Mouse (Mus musculus): ENCODE measurements at regions not wholly inside any gene's neighbourhood (a gene's known extent, or its start where the extent isn't known, plus 50 kb on each side); places are given as distances from the start of the nearest gene placed in this dataset.

- ATAC-seq (replicated peaks; ENCODE audit: low FRiP score, low read depth) (no peak), DNase-seq (ENCODE audit: low spot score) (no peak)
- H3K9ac ChIP-seq (ENCODE audit: low read depth, low read length) = no peak overlapping the region
- H3K4me3 ChIP-seq (replicated peaks; ENCODE audit: low read depth, low read length) = no peak overlapping the region
- no peaks in the 10 kb centered on the region for H3K36me3 ChIP-seq (ENCODE audit: insufficient read depth, low read length)
- WGBS = 59% methylated on average over 6 of the region's 6 CpGs
- no peak for TF ChIP-seq CTCF (IDR thresholded peaks at IDR 0.05; ENCODE audit: low read depth)
- H3K27me3 ChIP-seq (ENCODE audit: insufficient read depth, low read length) = no peaks in the 10 kb centered on the region
- no peak overlapping the region for H3K27ac ChIP-seq
- no peaks in the 10 kb centered on the region for H3K9me3 ChIP-seq (replicated peaks; ENCODE audit: low read length)
- no peak overlapping the region for H3K4me2 ChIP-seq (ENCODE audit: low read length)
- no peaks in the 10 kb centered on the region for H3K4me1 ChIP-seq (replicated peaks; ENCODE audit: insufficient read depth, low read length)
Observed at GRCm38 (mm10) chr9:115800624-115801023, 108.6 kb upstream of the Gadl1 start.

GRCm38 (mm10) chr9:115803071-115803470 is 106.2 kb upstream of the Gadl1 start:
- Histone ChIP-seq H3K36me3 (ENCODE audit: insufficient read depth, low read length) (no peaks in the 10 kb centered on the region), H3K27me3 (ENCODE audit: insufficient read depth, low read length) (no peaks in the 10 kb centered on the region), H3K4me1 (replicated peaks; ENCODE audit: insufficient read depth, low read length) (no peaks in the 10 kb centered on the region), H3K9me3 (replicated peaks; ENCODE audit: low read length) (no peaks in the 10 kb centered on the region), H3K4me2 (ENCODE audit: low read length) (no peak overlapping the region), H3K27ac (no peak overlapping the region), H3K4me3 (replicated peaks; ENCODE audit: low read depth, low read length) (no peak overlapping the region), H3K9ac (ENCODE audit: low read depth, low read length) (no peak overlapping the region)
- DNase-seq (ENCODE audit: low spot score) (no peak), ATAC-seq (replicated peaks; ENCODE audit: low FRiP score, low read depth) (no peak)
- 87% methylated on average over 3 of the region's 3 CpGs for WGBS
- no peak for TF ChIP-seq CTCF (IDR thresholded peaks at IDR 0.05; ENCODE audit: low read depth)

DNA sequence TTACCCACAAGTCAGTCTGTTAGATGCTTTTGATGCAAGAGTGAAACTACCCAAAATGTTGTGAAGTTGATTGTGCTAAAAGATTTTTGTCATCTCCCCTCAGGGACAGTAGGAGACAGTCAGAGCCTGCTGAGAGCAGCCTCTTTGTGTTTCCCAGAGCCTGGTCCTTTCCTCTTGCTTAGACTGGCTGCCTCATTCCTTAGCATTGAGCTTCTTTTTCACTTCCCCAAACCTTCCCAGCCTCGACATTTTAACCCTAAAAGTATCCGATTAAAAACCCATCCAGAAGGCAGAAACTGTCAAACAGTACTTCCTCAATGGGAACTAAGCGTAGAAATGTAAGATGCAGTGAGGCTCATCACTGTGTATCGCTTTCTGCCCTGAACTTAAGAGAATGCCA is 104.0 kb upstream of the Gadl1 start:
- TF ChIP-seq CTCF (IDR thresholded peaks at IDR 0.05; ENCODE audit: low read depth) = no peak
- Histone ChIP-seq H3K27ac (no peak overlapping the region), H3K4me3 (replicated peaks; ENCODE audit: low read depth, low read length) (no peak overlapping the region), H3K4me2 (ENCODE audit: low read length) (no peak overlapping the region), H3K36me3 (ENCODE audit: insufficient read depth, low read length) (no peaks in the 10 kb centered on the region), H3K4me1 (replicated peaks; ENCODE audit: insufficient read depth, low read length) (no peaks in the 10 kb centered on the region), H3K9ac (ENCODE audit: low read depth, low read length) (no peak overlapping the region), H3K9me3 (replicated peaks; ENCODE audit: low read length) (no peaks in the 10 kb centered on the region), H3K27me3 (ENCODE audit: insufficient read depth, low read length) (no peaks in the 10 kb centered on the region)
- DNase-seq (ENCODE audit: low spot score) = no peak
- WGBS = 36% methylated on average over 4 of the region's 4 CpGs
- no peak for ATAC-seq (replicated peaks; ENCODE audit: low FRiP score, low read depth)

- no peak for ATAC-seq (replicated peaks; ENCODE audit: low FRiP score, low read depth)
- no peak overlapping the region for H3K4me3 ChIP-seq (replicated peaks; ENCODE audit: low read depth, low read length)
- no peak for TF ChIP-seq CTCF (IDR thresholded peaks at IDR 0.05; ENCODE audit: low read depth)
- H3K4me1 ChIP-seq (replicated peaks; ENCODE audit: insufficient read depth, low read length) = no peaks in the 10 kb centered on the region
- H3K27ac ChIP-seq = no peak overlapping the region
- H3K36me3 ChIP-seq (ENCODE audit: insufficient read depth, low read length) = no peaks in the 10 kb centered on the region
- no peak overlapping the region for H3K9ac ChIP-seq (ENCODE audit: low read depth, low read length)
- DNase-seq (ENCODE audit: low spot score) = peak; percentile 68
- no peaks in the 10 kb centered on the region for H3K27me3 ChIP-seq (ENCODE audit: insufficient read depth, low read length)
- no peaks in the 10 kb centered on the region for H3K9me3 ChIP-seq (replicated peaks; ENCODE audit: low read length)
- H3K4me2 ChIP-seq (ENCODE audit: low read length) = no peak overlapping the region
- 19% methylated on average over 10 of the region's 10 CpGs for WGBS
Observed at GRCm38 (mm10) chr9:115806018-115806702, 103.1 kb upstream of the Gadl1 start.

- ATAC-seq (replicated peaks; ENCODE audit: low FRiP score, low read depth) (no peak), DNase-seq (ENCODE audit: low spot score) (no peak)
- H3K36me3 ChIP-seq (ENCODE audit: insufficient read depth, low read length) = no peaks in the 10 kb centered on the region
- H3K9me3 ChIP-seq (replicated peaks; ENCODE audit: low read length) = no peaks in the 10 kb centered on the region
- no peak overlapping the region for H3K4me3 ChIP-seq (replicated peaks; ENCODE audit: low read depth, low read length)
- no peaks in the 10 kb centered on the region for H3K27me3 ChIP-seq (ENCODE audit: insufficient read depth, low read length)
- no peak overlapping the region for H3K9ac ChIP-seq (ENCODE audit: low read depth, low read length)
- H3K4me1 ChIP-seq (replicated peaks; ENCODE audit: insufficient read depth, low read length) = no peaks in the 10 kb centered on the region
- TF ChIP-seq CTCF (IDR thresholded peaks at IDR 0.05; ENCODE audit: low read depth) = no peak
- no peak overlapping the region for H3K27ac ChIP-seq
- no peak overlapping the region for H3K4me2 ChIP-seq (ENCODE audit: low read length)
- 60% methylated on average over 5 of the region's 5 CpGs for WGBS
Observed at GRCm38 (mm10) chr9:115840186-115840585, 69.1 kb upstream of the Gadl1 start.

- no peak for TF ChIP-seq CTCF (IDR thresholded peaks at IDR 0.05; ENCODE audit: low read depth)
- H3K4me3 ChIP-seq (replicated peaks; ENCODE audit: low read depth, low read length) = no peak overlapping the region
- H3K4me1 ChIP-seq (replicated peaks; ENCODE audit: insufficient read depth, low read length) = no peaks in the 10 kb centered on the region
- H3K36me3 ChIP-seq (ENCODE audit: insufficient read depth, low read length) = no peaks in the 10 kb centered on the region
- no peak for DNase-seq (ENCODE audit: low spot score)
- no peak for ATAC-seq (replicated peaks; ENCODE audit: low FRiP score, low read depth)
- H3K27me3 ChIP-seq (ENCODE audit: insufficient read depth, low read length) = no peaks in the 10 kb centered on the region
- H3K9ac ChIP-seq (ENCODE audit: low read depth, low read length) = no peak overlapping the region
- H3K9me3 ChIP-seq (replicated peaks; ENCODE audit: low read length) = no peaks in the 10 kb centered on the region
- no peak overlapping the region for H3K27ac ChIP-seq
- 71% methylated on average over 8 of the region's 8 CpGs for WGBS
- no peak overlapping the region for H3K4me2 ChIP-seq (ENCODE audit: low read length)
Observed at GRCm38 (mm10) chr9:115840791-115841190, 68.5 kb upstream of the Gadl1 start.

DNA sequence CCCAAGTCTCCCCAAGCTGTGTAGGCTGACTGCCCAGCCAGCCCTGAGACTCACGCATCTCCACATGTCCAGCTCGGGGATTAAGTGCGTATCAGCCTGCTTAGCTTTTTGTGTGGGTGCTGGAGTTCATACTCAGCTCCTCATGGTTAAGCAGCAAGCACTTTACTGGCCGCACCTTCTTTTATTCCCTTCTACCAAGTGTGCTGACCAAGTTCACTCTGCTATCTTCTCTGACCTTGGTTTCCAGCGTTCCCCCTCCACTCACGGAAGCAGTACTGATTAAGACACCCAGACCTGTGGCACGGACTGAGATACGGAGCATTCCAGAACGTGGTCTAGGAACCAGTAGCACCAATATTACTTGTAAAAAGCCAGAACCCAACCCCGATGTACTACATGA is 67.6 kb upstream of the Gadl1 start:
- WGBS = 85% methylated on average over 10 of the region's 10 CpGs

More for the DNA sequence above, 67.6 kb upstream of the Gadl1 start:
- no peaks in the 10 kb centered on the region for H3K9me3 ChIP-seq (replicated peaks; ENCODE audit: low read length)
- DNase-seq (ENCODE audit: low spot score) = no peak
- H3K27ac ChIP-seq = no peak overlapping the region
- H3K36me3 ChIP-seq (ENCODE audit: insufficient read depth, low read length) = no peaks in the 10 kb centered on the region
- H3K4me3 ChIP-seq (replicated peaks; ENCODE audit: low read depth, low read length) = no peak overlapping the region
- no peak for ATAC-seq (replicated peaks; ENCODE audit: low FRiP score, low read depth)
- H3K9ac ChIP-seq (ENCODE audit: low read depth, low read length) = no peak overlapping the region
- TF ChIP-seq CTCF (IDR thresholded peaks at IDR 0.05; ENCODE audit: low read depth) = no peak
- H3K4me2 ChIP-seq (ENCODE audit: low read length) = no peak overlapping the region
- H3K27me3 ChIP-seq (ENCODE audit: insufficient read depth, low read length) = no peaks in the 10 kb centered on the region
- H3K4me1 ChIP-seq (replicated peaks; ENCODE audit: insufficient read depth, low read length) = no peaks in the 10 kb centered on the region

All from kidney, postnatal 0 days (tissue).